ENCODE assay signal across 20 mouse cellular contexts in the genomic region with DNA sequence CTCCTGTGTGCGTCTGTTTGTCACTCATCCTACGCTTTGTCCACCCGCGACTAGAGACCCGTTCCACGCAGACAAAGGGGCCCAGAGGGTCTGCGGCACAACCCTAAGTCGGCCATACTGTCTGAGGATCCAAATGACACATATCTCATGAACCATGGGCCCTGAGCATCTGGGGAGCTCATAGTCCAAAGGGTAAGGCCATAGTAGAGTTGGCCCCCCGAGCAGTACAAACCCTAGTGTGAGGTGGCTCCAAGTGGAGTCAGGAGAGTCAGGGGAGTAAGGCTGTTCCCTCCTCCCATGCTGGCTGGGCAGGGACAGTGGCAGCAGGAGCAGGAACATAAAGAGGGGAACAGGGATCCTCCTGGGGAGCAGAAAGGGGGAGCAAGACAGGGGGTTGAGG.
"Had no signal": no experiment of that assay in that cellular context is flagged by ENCODE, and none has a peak within 500 bp of the region (broad histone marks: within the 10 kb centered on the region; RNA-seq: fewer than 3 reads in every experiment).

No protein-coding gene starts in this region.

- DNase-seq: lung, adult 18-20 months; lung, embryonic 14.5 days; lung, postnatal 10 days; lung, postnatal 4 days; midbrain, embryonic 14.5 days; retina, postnatal 1 day; right cerebral cortex, adult 18-20 months; right cerebral cortex, postnatal 25 days; right cerebral cortex, postnatal 4 days; thymus, adult 2 months; thymus, postnatal 25 days; thymus, postnatal 4 days had no signal

- H3K27me3 ChIP-seq: midbrain, embryonic 12.5 days; neural tube, embryonic 13.5 days; neural tube, embryonic 15.5 days; stomach, embryonic 15.5 days had no signal

- H3K36me3 ChIP-seq: midbrain, embryonic 10.5 days; midbrain, embryonic 12.5 days; neural tube, embryonic 13.5 days; neural tube, embryonic 15.5 days; stomach, embryonic 15.5 days had no signal

- H3K9ac ChIP-seq: lung, embryonic 14.5 days; midbrain, embryonic 12.5 days; neural tube, embryonic 13.5 days; neural tube, embryonic 15.5 days; stomach, embryonic 15.5 days had no signal

- H3K27ac ChIP-seq: midbrain, embryonic 10.5 days; midbrain, embryonic 12.5 days; neural tube, embryonic 13.5 days; neural tube, embryonic 15.5 days; stomach, embryonic 15.5 days; stomach, postnatal 0 days had no signal

- H3K4me1 ChIP-seq: midbrain, embryonic 10.5 days; midbrain, embryonic 12.5 days; neural tube, embryonic 13.5 days; neural tube, embryonic 15.5 days; stomach, embryonic 15.5 days had no signal

- ATAC-seq: midbrain, embryonic 16.5 days had no signal

- H3K4me2 ChIP-seq: lung, embryonic 14.5 days; midbrain, embryonic 12.5 days; neural tube, embryonic 13.5 days; neural tube, embryonic 15.5 days; stomach, embryonic 15.5 days had no signal

- H3K4me3 ChIP-seq: midbrain, embryonic 10.5 days; midbrain, embryonic 12.5 days; myocyte; neural tube, embryonic 13.5 days; neural tube, embryonic 15.5 days; stomach, embryonic 15.5 days had no signal

- H3K9me3 ChIP-seq: midbrain, embryonic 10.5 days; midbrain, embryonic 12.5 days; neural tube, embryonic 13.5 days; neural tube, embryonic 15.5 days; stomach, embryonic 15.5 days had no signal
